Mouse (Mus musculus): ENCODE data around the gene Tnf. TPM values are rescaled to one million over a fixed set of nuclear protein-coding genes. Genes with fewer than 3 reads are reported as not detected.
"Not testable (repeated sequence)": the region's sequence is repeated elsewhere in the genome, so short reads cannot be mapped to it uniquely, and the experiment has no call there.

Gene Tnf
- polyA plus RNA-seq, 1 experiment from 2014 or later = 0.48 TPM

DNA sequence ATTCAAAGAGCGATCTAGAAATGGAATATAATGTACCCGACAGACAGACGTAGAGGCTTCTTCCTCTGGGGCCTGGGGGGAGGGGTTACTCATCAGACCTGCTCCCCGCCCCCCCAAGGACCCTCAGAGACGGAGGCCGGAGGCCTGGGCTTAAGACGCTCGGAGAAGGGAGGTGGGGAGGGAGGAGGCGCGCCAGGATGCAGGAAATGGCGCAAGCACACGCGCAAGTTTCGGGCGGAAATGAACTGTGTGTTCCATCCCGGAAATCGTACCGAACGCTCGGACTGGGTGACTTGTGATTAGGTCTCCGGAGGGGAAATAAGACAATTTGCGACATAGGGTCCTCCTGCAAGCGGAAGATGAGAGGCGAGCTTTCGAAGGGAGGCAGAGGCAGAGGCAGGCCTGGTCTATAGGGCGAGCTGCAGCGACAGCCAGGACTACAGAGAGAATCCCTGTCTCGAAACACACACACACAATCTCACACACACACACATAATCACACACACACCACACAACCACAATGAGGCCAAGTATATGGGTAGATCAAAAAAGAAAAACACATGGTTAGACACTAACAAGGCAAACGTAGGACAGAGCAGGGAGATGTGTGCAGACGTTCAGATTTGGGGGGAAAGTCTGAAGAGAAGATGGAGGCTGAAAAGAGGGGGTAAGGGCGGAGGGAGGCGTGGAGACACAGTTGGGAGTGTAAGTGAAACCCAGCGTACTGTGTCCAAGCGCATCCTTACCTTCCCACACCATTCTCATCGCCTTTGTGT, 34.0 kb upstream of the Tnf start, which contains the start of gene Nfkbil1:
Gene Nfkbil1, minus strand, starts transcription at position 179 of the 776 bp plus-strand sequence.
- peak within 1 kb of the TSS; percentile 90 for H3K4me2 ChIP-seq (ENCODE audit: low read depth, low read length)
- peaks cover 36% of the 10 kb centered on the region for H3K4me1 ChIP-seq (ENCODE audit: control insufficient read depth, low read depth, low read length)
- peak within 1 kb of the TSS; percentile 84 for H3K9ac ChIP-seq (ENCODE audit: low read depth, low read length)
- peak; percentile 79 for ATAC-seq (ENCODE audit: low read depth)
- peak within 1 kb of the TSS; percentile 96 for H3K27ac ChIP-seq (ENCODE audit: low read length)
- peak within 1 kb of the TSS; percentile 75 for H3K4me3 ChIP-seq (ENCODE audit: low read depth, low read length)
- no peaks in the 10 kb centered on the region for H3K27me3 ChIP-seq (ENCODE audit: control insufficient read depth, insufficient read depth, low read depth, low read length)
- WGBS (ENCODE audit: insufficient replicate concordance) = under 1% methylated on average over 35 of the region's 35 CpGs
- no peaks in the 10 kb centered on the region for H3K9me3 ChIP-seq (replicated peaks; ENCODE audit: control insufficient read depth, low read length)
- peaks cover under 1% of the 10 kb centered on the region; the same call in 1 of the 2 replicates for H3K36me3 ChIP-seq (ENCODE audit: control insufficient read depth, insufficient read depth)

GRCm38 (mm10) chr17:35234903-35235302, 33.1 kb upstream of the Tnf start:
- peaks cover 4% of the 10 kb centered on the region; the same call in 1 of the 2 replicates for H3K36me3 ChIP-seq (ENCODE audit: control insufficient read depth, insufficient read depth)
- H3K27me3 ChIP-seq (ENCODE audit: control insufficient read depth, insufficient read depth, low read depth, low read length) = no peaks in the 10 kb centered on the region
- peaks cover 27% of the 10 kb centered on the region for H3K4me1 ChIP-seq (ENCODE audit: control insufficient read depth, low read depth, low read length)
- peak overlapping the region; percentile 84 for H3K9ac ChIP-seq (ENCODE audit: low read depth, low read length)
- H3K4me3 ChIP-seq (ENCODE audit: low read depth, low read length) = peak overlapping the region; percentile 75
- 0 out of 2 replicates have a peak, but pooled peaks have one; percentile 7 for ATAC-seq (ENCODE audit: low read depth)
- H3K4me2 ChIP-seq (ENCODE audit: low read depth, low read length) = peak overlapping the region; percentile 90
- no peaks in the 10 kb centered on the region for H3K9me3 ChIP-seq (replicated peaks; ENCODE audit: control insufficient read depth, low read length)
- WGBS (ENCODE audit: insufficient replicate concordance) = 3% methylated on average over 29 of the region's 31 CpGs
- H3K27ac ChIP-seq (ENCODE audit: low read length) = peak overlapping the region; percentile 96

DNA sequence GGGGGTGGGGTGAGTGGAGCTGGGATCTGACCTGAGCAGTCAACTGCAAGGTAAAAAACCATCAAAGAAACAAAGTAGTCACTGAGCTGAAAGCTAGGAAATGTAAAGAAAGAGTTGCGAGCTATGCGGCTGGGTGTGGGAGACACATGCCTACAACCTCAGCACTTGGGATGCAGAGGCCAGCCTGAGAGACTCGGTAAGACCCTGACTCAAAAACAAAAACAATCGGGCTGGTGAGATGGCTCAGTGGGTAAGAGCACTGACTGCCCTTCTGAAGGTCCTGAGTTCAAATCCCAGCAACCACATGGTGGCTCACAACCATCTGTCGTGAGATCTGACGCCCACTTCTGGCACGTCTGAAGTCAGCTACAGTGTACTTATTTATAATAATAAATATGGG, 32.3 kb upstream of the Tnf start:
- H3K36me3 ChIP-seq (ENCODE audit: control insufficient read depth, insufficient read depth); H3K9me3 ChIP-seq (replicated peaks; ENCODE audit: control insufficient read depth, low read length); H3K9ac ChIP-seq (ENCODE audit: low read depth, low read length); ATAC-seq (ENCODE audit: low read depth); H3K27me3 ChIP-seq (ENCODE audit: control insufficient read depth, insufficient read depth, low read depth, low read length); H3K27ac ChIP-seq (ENCODE audit: low read length): not testable (repeated sequence)
- H3K4me3 ChIP-seq (ENCODE audit: low read depth, low read length) = peak overlapping the region; percentile 75
- H3K4me2 ChIP-seq (ENCODE audit: low read depth, low read length) = peak overlapping the region; percentile 90
- 64% methylated on average over 7 of the region's 7 CpGs for WGBS (ENCODE audit: insufficient replicate concordance)
- H3K4me1 ChIP-seq (ENCODE audit: control insufficient read depth, low read depth, low read length) = peaks cover 27% of the 10 kb centered on the region

DNA sequence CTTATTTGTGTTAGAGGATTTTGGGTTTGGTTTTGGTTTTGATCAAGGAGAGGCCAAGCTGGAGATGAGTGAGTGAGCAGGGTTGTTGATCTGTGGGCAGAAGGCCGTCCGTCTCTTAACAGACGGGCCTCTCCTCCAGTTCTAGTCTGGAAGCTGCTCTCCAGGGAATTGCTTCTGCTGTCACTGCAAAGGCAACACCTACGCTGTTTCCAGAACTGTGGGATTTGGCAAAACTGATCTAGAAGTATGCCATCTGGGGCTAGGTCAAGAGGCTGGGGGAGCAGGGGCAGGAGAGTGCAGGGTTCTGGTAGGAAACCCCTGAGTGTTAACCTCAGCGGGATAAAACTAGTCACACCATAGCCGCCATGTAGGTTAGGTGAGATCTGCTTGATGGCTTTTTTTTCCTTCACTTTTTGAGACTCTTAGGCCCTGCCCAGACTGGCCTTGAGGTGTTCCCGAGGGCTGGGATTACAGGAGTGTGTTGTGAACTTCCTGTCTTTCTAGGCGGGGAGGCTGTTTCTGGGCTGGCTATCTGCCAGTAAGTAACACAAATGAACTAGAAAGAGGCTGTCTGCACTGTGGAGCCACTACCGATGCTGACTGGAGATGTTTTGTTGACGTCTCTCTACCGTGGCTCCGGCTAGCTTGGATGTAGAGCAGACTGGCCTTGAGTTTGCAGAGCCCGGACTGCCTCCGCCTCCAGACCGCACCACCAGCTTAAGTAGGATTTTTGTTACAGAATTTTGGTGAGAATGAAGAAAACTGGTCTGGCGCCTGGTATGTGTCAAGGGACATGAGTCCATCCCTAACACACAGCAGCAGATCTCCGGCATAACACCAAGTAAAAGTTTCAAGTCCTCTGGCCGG, 31.5 kb upstream of the Tnf start, which contains the start of gene Atp6v1g2:
Gene Atp6v1g2, plus strand, starts transcription at position 547 of the 867 bp plus-strand sequence.
- 63% methylated on average over 18 of the region's 18 CpGs for WGBS (ENCODE audit: insufficient replicate concordance)
- H3K4me1 ChIP-seq (ENCODE audit: control insufficient read depth, low read depth, low read length) = peaks cover 27% of the 10 kb centered on the region
- peak within 1 kb of the TSS; percentile 96 for H3K27ac ChIP-seq (ENCODE audit: low read length)
- H3K4me2 ChIP-seq (ENCODE audit: low read depth, low read length) = peak within 1 kb of the TSS; percentile 90
- H3K9ac ChIP-seq (ENCODE audit: low read depth, low read length) = peak within 1 kb of the TSS; percentile 84
- no peak for ATAC-seq (ENCODE audit: low read depth)
- H3K36me3 ChIP-seq (ENCODE audit: control insufficient read depth, insufficient read depth) = peaks cover 10% of the 10 kb centered on the region
- H3K27me3 ChIP-seq (ENCODE audit: control insufficient read depth, insufficient read depth, low read depth, low read length) = no peaks in the 10 kb centered on the region
- H3K9me3 ChIP-seq (replicated peaks; ENCODE audit: control insufficient read depth, low read length) = no peaks in the 10 kb centered on the region
- H3K4me3 ChIP-seq (ENCODE audit: low read depth, low read length) = peak within 1 kb of the TSS; percentile 75

DNA sequence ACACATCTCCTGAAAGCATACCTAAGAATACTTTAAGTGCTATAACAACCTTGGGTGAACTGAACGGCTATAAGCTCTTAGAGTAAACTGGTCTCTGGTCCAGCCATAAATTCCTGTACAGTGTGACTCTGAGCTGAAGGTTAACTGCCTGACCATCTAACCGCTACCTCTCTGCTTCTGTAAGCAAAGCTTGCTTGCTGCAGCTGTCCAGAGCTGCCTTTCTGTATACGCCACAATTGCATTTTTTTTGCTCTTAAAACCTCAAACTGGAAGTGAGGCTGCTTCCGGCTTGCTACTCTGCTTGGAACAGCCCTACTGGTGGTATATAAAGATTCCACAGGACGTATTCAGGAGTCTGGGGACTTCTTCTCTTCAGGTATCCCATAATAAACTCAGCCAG, 30.9 kb upstream of the Tnf start:
- Histone ChIP-seq H3K9ac (ENCODE audit: low read depth, low read length) (peak overlapping the region; percentile 11), H3K27me3 (ENCODE audit: control insufficient read depth, insufficient read depth, low read depth, low read length) (no peaks in the 10 kb centered on the region), H3K4me3 (ENCODE audit: low read depth, low read length) (peak overlapping the region; percentile 9; the same call in 1 of the 2 replicates), H3K27ac (ENCODE audit: low read length) (peak overlapping the region; percentile 53), H3K36me3 (ENCODE audit: control insufficient read depth, insufficient read depth) (peaks cover 10% of the 10 kb centered on the region), H3K9me3 (replicated peaks; ENCODE audit: control insufficient read depth, low read length) (no peaks in the 10 kb centered on the region), H3K4me2 (ENCODE audit: low read depth, low read length) (peak overlapping the region; percentile 45), H3K4me1 (ENCODE audit: control insufficient read depth, low read depth, low read length) (peaks cover 27% of the 10 kb centered on the region)
- 56% methylated on average over 5 of the region's 5 CpGs for WGBS (ENCODE audit: insufficient replicate concordance)
- ATAC-seq (ENCODE audit: low read depth) = no peak

- Histone ChIP-seq H3K9me3 (replicated peaks; ENCODE audit: control insufficient read depth, low read length) (no peaks in the 10 kb centered on the region), H3K4me2 (ENCODE audit: low read depth, low read length) (peak overlapping the region; percentile 45), H3K27me3 (ENCODE audit: control insufficient read depth, insufficient read depth, low read depth, low read length) (no peaks in the 10 kb centered on the region), H3K4me3 (ENCODE audit: low read depth, low read length) (peak overlapping the region; percentile 9; the same call in 1 of the 2 replicates), H3K9ac (ENCODE audit: low read depth, low read length) (no peak overlapping the region), H3K36me3 (ENCODE audit: control insufficient read depth, insufficient read depth) (peaks cover 10% of the 10 kb centered on the region), H3K27ac (ENCODE audit: low read length) (peak overlapping the region; percentile 53), H3K4me1 (ENCODE audit: control insufficient read depth, low read depth, low read length) (peaks cover 27% of the 10 kb centered on the region)
- ATAC-seq (ENCODE audit: low read depth) = no peak
- 9% methylated on average over 12 of the region's 12 CpGs for WGBS (ENCODE audit: insufficient replicate concordance)
These were observed 30.2 kb upstream of the Tnf start for GRCm38 (mm10) chr17:35232043-35232442.

GRCm38 (mm10) chr17:35231022-35231421, 29.2 kb upstream of the Tnf start:
- Histone ChIP-seq H3K27me3 (ENCODE audit: control insufficient read depth, insufficient read depth, low read depth, low read length) (no peaks in the 10 kb centered on the region), H3K4me2 (ENCODE audit: low read depth, low read length) (no peak overlapping the region), H3K27ac (ENCODE audit: low read length) (peak overlapping the region; percentile 31; the same call in 1 of the 2 replicates), H3K36me3 (ENCODE audit: control insufficient read depth, insufficient read depth) (peaks cover 10% of the 10 kb centered on the region), H3K9me3 (replicated peaks; ENCODE audit: control insufficient read depth, low read length) (no peaks in the 10 kb centered on the region), H3K4me3 (ENCODE audit: low read depth, low read length) (no peak overlapping the region), H3K4me1 (ENCODE audit: control insufficient read depth, low read depth, low read length) (peaks cover 22% of the 10 kb centered on the region), H3K9ac (ENCODE audit: low read depth, low read length) (no peak overlapping the region)
- ATAC-seq (ENCODE audit: low read depth) = no peak
- 73% methylated on average over 10 of the region's 10 CpGs for WGBS (ENCODE audit: insufficient replicate concordance)

DNA sequence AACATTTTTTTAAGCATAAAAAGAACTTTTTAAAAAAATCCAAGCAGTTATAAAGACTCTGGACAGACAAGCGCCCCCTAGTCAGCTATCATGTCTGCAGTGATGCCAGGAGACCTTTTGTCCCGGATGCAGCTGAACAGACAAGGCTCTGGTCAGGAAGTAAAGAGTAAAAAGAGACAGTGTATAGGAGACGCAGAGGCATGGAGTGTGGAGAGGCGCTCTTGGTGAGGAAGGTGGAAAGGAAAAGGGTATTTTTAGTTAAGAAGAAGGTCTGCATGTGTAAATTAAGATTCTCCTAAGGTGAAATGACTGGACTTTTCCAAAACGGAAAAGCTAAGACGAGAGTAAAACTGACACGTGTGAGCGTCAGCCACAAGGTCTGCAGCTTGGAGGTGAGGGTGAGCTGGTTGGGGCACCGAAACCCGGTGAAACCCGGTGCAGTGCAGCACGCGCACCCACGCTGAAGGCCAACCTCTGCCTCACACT, 24.8 kb upstream of the Tnf start:
- Histone ChIP-seq H3K36me3 (ENCODE audit: control insufficient read depth, insufficient read depth) (peaks cover 10% of the 10 kb centered on the region), H3K27me3 (ENCODE audit: control insufficient read depth, insufficient read depth, low read depth, low read length) (no peaks in the 10 kb centered on the region), H3K9ac (ENCODE audit: low read depth, low read length) (no peak overlapping the region), H3K9me3 (replicated peaks; ENCODE audit: control insufficient read depth, low read length) (no peaks in the 10 kb centered on the region), H3K27ac (ENCODE audit: low read length) (no peak overlapping the region), H3K4me3 (ENCODE audit: low read depth, low read length) (no peak overlapping the region), H3K4me1 (ENCODE audit: control insufficient read depth, low read depth, low read length) (no peaks in the 10 kb centered on the region; the same call in none of the 2 replicates), H3K4me2 (ENCODE audit: low read depth, low read length) (no peak overlapping the region)
- WGBS (ENCODE audit: insufficient replicate concordance) = 70% methylated on average over 14 of the region's 14 CpGs
- no peak for ATAC-seq (ENCODE audit: low read depth)

Measured in liver, embryonic 16.5 days (tissue).